Mouse (Mus musculus): ENCODE data around the gene Cacna1g. TPM values are rescaled to one million over a fixed set of nuclear protein-coding genes. Genes with fewer than 3 reads are reported as not detected.

Cacna1g gene
- total RNA-seq, 2 experiments from 2014 or later, result 61.0 to 74.0 TPM

DNA sequence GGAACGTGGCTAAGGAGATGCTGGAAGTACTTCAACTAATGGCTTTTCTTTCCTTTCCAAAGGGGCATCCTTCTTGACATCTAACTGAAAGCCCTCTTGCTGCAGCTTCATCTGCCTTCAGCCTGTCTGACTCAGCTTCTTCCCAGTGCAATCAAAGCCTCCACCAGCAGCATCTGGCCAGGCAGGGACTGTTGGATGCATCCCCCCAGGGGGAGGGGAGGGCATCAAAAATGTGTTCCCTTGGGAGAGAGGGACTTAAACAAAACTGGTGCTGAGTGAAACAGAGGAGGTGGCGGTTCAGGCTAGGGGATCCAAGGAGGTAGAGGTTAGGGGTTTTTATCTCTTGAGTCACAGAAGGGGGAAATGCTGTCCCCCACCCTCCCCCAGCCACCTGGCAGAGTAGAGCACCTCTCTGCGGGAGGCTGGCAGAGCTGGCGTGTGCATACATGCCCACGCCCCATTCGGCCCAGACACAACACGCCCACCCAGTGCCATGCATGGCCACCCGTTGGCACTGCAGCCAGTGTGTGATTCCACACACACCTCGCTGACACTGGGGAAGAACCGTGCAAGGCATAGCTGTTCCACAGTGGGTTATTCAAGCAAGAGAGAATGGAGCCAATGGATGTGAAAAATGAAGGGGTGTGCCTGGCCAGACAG, 18.7 kb downstream of the Cacna1g start:
- peak overlapping the region; percentile 55 for H3K27ac ChIP-seq

DNA sequence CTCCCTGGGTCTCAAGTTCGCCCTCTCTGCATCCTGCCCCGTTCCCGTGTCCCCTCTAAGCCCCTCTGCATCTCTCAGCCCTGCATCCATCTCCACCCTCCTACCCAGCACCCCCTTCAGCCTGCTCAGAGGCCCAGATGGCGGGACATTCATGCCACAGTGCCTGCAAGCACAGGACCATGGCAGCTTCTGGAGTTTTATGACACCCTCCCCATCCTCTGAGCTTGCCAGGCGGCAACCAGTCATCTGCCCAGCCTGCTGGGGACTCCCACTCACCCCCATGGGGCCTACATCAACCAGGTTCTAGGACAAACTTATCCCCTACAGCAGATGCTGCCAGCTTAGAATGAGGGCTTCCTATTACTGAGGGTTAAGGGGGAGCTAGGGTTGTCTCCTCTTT, 19.2 kb downstream of the Cacna1g start:
- TF ChIP-seq CTCF (conservative IDR thresholded peaks at IDR 0.05), result no peak
- no peak overlapping the region for H3K4me3 ChIP-seq
- H3K27ac ChIP-seq, result peak overlapping the region; percentile 55
- peak; percentile 53 to 66 for DNase-seq (ENCODE audit: low spot score in 2 of 2)

More for the DNA sequence above, 18.7 kb downstream of the Cacna1g start:
- TF ChIP-seq CTCF (conservative IDR thresholded peaks at IDR 0.05), result no peak
- no peak overlapping the region for H3K4me3 ChIP-seq
- no peak for DNase-seq (ENCODE audit: low spot score in 2 of 2)

DNA sequence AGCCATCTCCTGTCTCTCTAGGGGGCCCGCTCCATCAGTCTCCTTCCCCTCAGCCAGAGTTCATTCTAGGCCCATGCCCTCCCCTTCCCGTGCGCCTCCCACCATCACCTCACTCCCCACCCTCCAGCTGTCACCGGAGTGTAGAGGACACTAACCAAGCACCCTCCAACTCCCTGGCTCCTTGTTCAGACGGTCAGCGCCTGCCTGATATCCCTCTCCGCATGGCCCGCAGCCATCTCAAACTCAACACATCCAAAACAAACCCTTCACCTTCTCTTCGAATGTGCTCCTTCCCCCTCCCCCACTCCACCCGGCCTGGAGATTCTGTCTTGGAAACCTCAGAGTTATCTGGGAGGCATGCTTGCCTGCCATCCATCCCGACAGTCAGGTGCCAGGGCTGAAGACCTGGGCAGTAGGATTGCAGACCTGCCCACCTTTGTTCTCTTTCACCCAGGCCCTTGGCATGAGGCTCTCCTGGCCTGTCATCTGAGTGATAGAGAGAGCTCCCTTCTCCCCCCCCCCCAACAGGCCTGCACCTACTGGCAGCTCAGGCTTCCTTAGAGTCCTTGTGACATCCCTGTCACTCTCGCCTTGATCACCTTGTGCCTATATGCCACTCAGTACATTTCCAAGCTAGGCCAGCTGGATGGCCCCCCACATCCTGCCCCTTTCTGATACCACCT, 22.8 kb downstream of the Cacna1g start:
- no peak for TF ChIP-seq CTCF (conservative IDR thresholded peaks at IDR 0.05)
- no peak overlapping the region for H3K27ac ChIP-seq
- DNase-seq (ENCODE audit: low spot score in 2 of 2), result no peak
- H3K4me3 ChIP-seq, result no peak overlapping the region

DNA sequence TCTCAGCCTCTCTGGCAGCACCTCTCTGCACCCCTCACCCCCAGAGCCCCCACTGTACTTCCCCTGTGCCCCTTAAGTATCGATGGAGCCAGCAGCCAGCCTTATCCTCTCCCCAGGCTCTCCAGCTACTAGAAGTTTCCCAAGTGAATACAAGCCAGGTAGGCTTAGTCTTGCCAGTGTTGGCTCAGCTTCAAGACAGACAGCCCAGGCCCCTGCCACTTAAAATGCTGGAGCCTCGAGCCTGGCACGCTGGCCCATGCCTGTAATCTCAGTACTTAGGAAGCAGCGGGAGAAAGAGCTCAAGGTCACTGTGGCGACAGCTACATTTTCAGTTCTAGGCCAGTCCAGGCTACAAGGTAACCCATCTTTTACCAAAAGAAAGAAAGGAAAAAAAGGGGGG, 24.1 kb downstream of the Cacna1g start:
- no peak for TF ChIP-seq CTCF (conservative IDR thresholded peaks at IDR 0.05)
- H3K27ac ChIP-seq, result no peak overlapping the region
- no peak for DNase-seq (ENCODE audit: low spot score in 2 of 2)
- H3K4me3 ChIP-seq, result no peak overlapping the region

DNA sequence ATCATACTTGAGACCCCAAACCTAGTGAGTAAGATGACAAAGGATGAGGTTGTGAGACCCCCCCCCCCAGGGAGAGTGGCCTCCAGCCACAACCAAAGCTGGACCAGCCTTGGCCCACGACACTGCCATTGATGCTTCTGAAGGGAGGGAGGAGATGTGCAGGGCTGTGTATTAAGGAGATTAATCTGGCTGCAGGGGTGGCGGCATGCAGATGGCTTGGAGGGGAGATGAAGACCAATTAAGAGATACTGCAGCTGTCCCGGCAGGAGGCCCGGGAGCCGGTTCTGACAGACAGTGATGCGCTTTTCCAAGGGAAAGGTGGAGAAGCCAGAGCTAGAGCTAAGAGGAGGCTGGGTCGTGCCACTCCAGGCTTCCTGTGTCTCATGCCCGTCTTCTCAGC, 24.8 kb downstream of the Cacna1g start:
- TF ChIP-seq CTCF (conservative IDR thresholded peaks at IDR 0.05), result no peak
- Histone ChIP-seq H3K4me3 (no peak overlapping the region), H3K27ac (no peak overlapping the region)
- DNase-seq (ENCODE audit: low spot score in 2 of 2), result no peak

DNA sequence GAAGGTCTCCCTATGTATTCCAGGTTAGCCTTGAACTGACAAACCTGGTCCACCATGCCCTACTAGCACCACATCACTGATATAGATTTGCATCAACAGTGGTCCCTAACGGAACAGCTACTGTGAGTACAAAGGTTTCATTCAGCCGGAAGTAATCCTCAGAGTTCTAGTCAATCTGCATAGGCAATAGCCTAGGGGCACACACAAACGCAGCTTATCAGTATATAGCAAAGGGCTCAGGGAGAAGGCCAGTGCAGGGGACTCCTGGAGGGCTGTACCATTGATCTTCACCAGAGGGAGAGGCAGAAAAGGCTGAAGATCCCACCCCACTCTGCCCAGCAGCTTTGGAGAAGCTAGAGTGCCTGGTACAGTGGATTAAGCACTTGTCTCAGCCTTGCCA, 27.0 kb downstream of the Cacna1g start:
- no peak overlapping the region for H3K27ac ChIP-seq
- DNase-seq (ENCODE audit: low spot score in 2 of 2), result no peak
- no peak overlapping the region for H3K4me3 ChIP-seq
- TF ChIP-seq CTCF (conservative IDR thresholded peaks at IDR 0.05), result no peak

DNA sequence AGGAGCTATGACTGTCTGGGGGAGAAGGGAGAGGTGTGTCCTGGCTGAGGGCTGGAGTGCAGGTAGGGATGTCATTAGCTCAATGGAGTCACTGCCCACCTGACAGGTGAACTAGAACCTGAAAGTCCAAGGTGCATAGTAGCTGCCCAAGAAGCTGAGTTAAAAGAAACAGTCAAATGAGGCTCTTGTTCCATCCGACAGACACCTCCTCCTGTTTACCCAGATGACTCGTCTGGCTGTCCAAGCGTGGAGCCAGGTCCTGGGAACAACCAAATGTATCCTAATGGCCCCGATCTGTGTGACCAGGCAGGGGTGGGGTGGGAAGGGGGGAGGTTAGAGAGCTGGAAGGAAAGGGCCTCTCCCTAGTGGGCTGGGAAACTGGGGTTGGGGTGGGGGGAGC, 28.7 kb downstream of the Cacna1g start:
- H3K27ac ChIP-seq, result no peak overlapping the region
- TF ChIP-seq CTCF (conservative IDR thresholded peaks at IDR 0.05), result no peak
- DNase-seq (ENCODE audit: low spot score in 2 of 2), result no peak
- no peak overlapping the region for H3K4me3 ChIP-seq

DNA sequence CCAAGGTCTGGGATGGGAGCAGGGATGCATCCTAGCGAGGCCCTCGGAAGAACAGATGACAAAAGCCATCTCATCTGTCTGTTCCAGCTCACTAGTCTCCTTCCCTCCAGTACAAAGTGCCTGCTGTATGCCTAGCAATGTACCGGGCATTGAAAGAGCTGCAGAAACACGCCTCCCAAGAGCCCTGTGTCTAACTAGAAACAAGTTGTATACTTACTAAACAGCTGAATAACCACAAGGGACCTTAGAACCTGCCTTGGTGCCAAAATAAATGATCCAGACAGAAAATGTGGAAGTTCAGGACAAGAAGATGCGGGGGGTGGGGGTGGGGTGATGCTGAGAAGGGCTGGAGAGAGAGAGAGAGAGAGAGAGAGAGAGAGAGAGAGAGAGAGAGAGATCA, 29.2 kb downstream of the Cacna1g start:
- no peak for TF ChIP-seq CTCF (conservative IDR thresholded peaks at IDR 0.05)
- no peak for DNase-seq (ENCODE audit: low spot score in 2 of 2)
- H3K4me3 ChIP-seq, result no peak overlapping the region
- H3K27ac ChIP-seq, result no peak overlapping the region

DNA sequence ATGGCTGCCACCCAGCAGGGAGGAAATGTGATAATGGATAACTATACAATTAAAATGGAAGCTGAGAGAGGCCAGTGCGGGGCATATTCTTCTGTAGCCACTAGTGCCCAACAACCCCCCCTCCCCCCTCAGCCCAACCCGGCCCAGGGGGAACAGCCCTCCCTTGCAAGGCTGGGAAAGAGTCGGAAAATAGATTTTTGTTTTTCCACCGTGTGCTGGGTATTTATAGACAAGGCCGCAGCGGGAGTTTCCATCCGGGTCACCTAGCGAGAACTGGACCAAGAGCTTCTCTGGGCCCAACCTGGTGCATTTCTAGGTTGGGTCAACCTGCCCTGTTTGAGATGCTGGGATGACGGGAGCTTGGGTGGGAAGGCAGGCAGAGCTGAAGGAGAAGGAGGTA, 32.2 kb downstream of the Cacna1g start:
- no peak for TF ChIP-seq CTCF (conservative IDR thresholded peaks at IDR 0.05)
- no peak overlapping the region for H3K4me3 ChIP-seq
- H3K27ac ChIP-seq, result no peak overlapping the region
- DNase-seq (ENCODE audit: low spot score in 2 of 2), result no peak

DNA sequence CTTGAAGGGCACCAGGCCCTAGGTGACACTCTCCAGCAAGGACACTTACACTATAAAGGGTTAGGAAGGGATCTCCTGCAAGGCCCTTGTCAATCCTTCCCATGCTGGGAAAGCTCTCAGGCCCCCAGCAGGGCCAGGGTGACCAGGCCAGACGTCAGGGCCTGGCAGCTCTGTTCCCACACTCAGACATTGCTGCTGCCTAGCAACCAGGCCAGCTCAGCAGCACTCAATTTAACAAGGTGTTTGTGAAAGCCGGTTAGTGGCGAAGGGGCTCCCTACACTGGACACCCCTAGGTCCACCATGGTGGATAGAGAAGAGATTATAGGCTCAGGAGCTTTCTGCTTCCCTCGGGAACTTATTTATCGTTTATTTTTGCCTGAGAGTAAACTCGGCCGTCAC, 32.9 kb downstream of the Cacna1g start:
- TF ChIP-seq CTCF (conservative IDR thresholded peaks at IDR 0.05), result no peak
- Histone ChIP-seq H3K4me3 (no peak overlapping the region), H3K27ac (no peak overlapping the region)
- no peak for DNase-seq (ENCODE audit: low spot score in 2 of 2)

DNA sequence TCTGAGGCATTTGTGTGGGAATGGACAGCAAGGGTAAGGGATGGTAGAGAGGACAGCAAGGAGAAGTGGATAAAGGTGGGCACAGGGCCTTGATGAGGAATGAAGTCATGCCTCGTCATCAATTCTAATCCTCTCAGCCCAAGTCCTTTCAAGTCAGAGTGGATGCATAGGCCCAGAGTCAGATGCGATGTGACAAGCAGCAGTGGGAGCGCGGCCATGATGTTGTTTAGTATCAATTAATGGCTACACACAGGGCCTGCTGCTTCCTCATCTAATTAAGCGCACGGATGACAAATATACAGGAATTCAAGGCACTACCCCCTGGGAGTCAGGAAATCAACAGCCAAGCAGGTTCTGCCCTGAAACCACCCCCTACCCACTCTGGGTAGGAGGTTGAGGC, 33.6 kb downstream of the Cacna1g start:
- Histone ChIP-seq H3K27ac (no peak overlapping the region), H3K4me3 (no peak overlapping the region)
- DNase-seq (ENCODE audit: low spot score in 2 of 2), result no peak
- no peak for TF ChIP-seq CTCF (conservative IDR thresholded peaks at IDR 0.05)

DNA sequence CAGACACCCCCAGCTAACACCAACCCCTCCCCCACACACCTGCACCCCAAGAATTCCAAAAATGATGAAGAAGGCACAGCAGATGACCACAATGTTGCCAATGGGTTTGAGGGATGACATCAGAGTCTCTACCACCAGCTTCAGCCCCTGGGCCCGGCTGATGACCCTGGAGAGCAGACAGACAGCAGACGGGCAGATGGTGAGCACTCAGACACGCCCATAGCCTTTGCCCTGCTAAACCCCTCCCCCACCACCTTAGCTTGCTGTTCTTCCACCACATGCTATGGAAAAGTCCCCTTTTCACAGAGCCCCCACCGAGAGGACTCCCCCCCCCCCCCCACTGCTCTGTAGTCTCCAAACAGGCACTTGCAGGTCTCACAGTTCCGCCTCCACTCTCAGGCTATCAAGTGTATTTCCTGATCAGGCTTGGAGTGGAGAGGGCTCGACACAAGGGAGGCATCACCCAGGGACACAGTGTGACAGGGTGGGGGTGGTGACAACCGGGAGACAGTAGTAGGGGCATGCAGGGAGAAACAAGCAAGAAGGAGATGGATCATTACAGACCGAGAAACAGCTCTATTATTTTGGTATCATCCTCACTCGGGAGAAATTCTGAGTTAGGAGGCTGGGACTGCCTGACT, 44.9 kb downstream of the Cacna1g start:
- DNase-seq (ENCODE audit: low spot score in 2 of 2), result no peak
- Histone ChIP-seq H3K27ac (no peak overlapping the region), H3K4me3 (no peak overlapping the region)
- TF ChIP-seq CTCF (conservative IDR thresholded peaks at IDR 0.05), result no peak

DNA sequence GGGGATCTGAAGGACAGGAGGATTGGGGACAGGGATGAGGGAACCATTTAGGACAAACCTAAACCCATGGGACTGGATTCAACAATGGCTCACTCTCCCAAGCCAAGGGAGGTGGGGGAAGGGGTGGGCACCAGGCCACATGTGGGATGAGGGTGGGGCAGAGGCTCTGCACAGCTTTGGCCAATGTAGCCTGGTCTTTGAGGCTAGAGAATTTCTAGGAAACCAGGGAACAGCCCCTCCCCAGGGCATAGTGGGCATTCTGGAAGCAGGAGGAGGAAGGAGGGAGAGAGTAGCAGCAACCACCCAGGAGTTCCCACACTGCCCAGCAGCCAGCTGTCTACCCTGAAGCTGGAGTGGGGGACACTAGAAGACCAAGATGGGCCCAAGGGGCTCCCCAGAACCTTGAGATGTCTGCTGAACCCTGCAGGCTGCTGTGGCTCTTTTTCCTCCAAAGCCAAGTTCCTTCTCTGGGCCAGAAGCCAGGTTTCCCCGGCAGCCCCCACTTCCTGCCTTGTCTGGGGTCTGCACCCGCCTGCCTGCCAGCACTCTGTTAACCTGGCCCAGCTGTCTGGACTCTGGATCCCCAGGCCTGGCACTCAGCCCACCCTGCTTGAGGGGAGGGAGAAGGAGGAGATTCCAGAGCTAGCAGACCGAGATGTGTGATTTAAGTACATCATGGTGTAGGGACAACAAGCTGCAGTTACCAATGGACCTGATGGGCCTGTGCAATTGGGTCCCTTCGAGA, 45.7 kb downstream of the Cacna1g start:
- Histone ChIP-seq H3K4me3 (no peak overlapping the region), H3K27ac (no peak overlapping the region)
- DNase-seq (ENCODE audit: low spot score in 2 of 2), result peak; percentile 33 to 40
- no peak for TF ChIP-seq CTCF (conservative IDR thresholded peaks at IDR 0.05)
